Mouse (Mus musculus): ENCODE measurements at regions not wholly inside any gene's neighbourhood (a gene's known extent, or its start where the extent isn't known, plus 50 kb on each side); places are given as distances from the start of the nearest gene placed in this dataset.

DNA sequence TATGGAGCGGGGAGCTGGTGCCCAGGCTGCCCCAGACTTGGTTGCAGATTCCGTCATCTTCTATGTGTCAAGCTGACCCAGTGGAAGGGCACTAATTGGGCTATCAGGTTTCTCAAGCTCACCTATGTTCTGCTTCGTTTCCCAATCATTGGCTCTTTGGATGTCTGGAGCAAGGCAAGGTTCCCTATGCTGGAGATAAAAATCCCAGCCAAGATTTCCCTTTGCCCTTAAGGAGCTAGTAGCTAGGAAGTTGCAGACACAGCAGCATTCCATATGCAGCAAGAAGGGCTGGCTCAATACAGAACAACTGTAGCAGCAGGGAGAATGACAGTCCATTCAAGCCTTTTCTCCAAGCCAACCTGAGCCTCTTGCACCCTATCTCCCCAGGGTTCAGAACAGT lies 159.2 kb upstream of the Zfp706 start:
- no peak overlapping the region for H3K4me3 ChIP-seq (ENCODE audit: insufficient read depth, low read depth, low read length)
- no peak for TF ChIP-seq CTCF (IDR thresholded peaks at IDR 0.05; ENCODE audit: insufficient read depth, low read depth, low read length)
- TF ChIP-seq POLR2A (IDR thresholded peaks at IDR 0.05; ENCODE audit: insufficient read depth, low read depth, low read length), result no peak
- peaks cover 7% of the 10 kb centered on the region; the same call in 1 of the 2 replicates for H3K4me1 ChIP-seq (ENCODE audit: control insufficient read depth, insufficient read depth, low read length)
- no peak overlapping the region for H3K27ac ChIP-seq (ENCODE audit: insufficient read depth, low read depth, low read length)
- WGBS, result 97% methylated on average over 3 of the region's 3 CpGs

DNA sequence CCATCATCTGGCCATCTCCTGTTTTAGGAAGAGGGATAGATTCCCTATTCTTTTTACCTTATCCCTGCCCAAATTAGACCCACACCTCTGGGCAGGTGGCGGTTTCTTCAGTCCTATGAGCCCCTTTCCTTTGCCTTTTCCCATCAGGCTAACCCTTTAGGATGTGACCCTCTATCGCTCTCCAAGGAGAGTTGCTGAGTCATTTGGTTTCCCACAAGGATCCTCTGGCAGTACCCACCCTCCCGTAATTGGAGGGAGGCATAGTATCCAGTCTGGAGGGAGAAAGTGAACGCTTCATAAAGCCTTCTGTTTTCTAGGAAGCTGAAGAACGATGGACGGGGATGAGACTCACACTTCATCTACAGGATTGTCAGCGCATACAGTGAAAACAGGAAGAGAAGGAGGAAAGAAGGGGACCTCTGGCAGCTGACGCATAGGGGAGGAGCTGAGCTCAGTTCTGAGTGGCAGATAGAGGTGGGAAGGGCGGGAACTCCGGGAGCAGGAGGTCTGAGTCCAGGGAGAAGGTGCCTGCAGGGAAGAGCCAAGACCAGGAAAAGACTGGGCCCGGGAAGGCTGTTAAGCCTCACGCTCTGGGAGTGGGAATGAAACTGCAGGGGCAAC lies 158.4 kb upstream of the Zfp706 start:
- H3K27ac ChIP-seq (ENCODE audit: insufficient read depth, low read depth, low read length), result no peak overlapping the region
- TF ChIP-seq CTCF (IDR thresholded peaks at IDR 0.05; ENCODE audit: insufficient read depth, low read depth, low read length) (no peak), POLR2A (IDR thresholded peaks at IDR 0.05; ENCODE audit: insufficient read depth, low read depth, low read length) (no peak)
- WGBS, result 39% methylated on average over 12 of the region's 12 CpGs
- H3K4me3 ChIP-seq (ENCODE audit: insufficient read depth, low read depth, low read length), result no peak overlapping the region
- peaks cover 7% of the 10 kb centered on the region; the same call in 1 of the 2 replicates for H3K4me1 ChIP-seq (ENCODE audit: control insufficient read depth, insufficient read depth, low read length)

DNA sequence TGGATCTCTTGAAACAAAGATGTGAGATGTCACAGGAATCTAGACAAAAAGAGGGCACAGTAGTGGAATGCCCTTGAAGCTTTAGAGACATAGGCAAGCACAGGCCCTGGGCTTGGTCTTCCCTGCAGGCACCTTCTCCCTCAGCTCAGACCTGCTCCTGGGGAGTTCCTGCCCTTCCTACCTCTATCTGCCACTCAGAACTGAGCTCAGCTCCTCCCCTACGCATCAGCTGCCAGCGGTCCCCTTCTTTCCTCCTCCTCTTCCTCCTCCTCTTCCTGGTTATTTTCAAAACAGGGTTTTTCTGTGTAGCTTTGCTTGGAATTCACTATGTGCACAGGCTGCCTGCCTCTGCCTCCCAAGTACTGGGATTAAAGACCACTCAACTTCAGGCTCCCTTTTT lies 157.6 kb upstream of the Zfp706 start:
- TF ChIP-seq CTCF (IDR thresholded peaks at IDR 0.05; ENCODE audit: insufficient read depth, low read depth, low read length) (no peak), POLR2A (IDR thresholded peaks at IDR 0.05; ENCODE audit: insufficient read depth, low read depth, low read length) (no peak)
- H3K27ac ChIP-seq (ENCODE audit: insufficient read depth, low read depth, low read length), result no peak overlapping the region

DNA sequence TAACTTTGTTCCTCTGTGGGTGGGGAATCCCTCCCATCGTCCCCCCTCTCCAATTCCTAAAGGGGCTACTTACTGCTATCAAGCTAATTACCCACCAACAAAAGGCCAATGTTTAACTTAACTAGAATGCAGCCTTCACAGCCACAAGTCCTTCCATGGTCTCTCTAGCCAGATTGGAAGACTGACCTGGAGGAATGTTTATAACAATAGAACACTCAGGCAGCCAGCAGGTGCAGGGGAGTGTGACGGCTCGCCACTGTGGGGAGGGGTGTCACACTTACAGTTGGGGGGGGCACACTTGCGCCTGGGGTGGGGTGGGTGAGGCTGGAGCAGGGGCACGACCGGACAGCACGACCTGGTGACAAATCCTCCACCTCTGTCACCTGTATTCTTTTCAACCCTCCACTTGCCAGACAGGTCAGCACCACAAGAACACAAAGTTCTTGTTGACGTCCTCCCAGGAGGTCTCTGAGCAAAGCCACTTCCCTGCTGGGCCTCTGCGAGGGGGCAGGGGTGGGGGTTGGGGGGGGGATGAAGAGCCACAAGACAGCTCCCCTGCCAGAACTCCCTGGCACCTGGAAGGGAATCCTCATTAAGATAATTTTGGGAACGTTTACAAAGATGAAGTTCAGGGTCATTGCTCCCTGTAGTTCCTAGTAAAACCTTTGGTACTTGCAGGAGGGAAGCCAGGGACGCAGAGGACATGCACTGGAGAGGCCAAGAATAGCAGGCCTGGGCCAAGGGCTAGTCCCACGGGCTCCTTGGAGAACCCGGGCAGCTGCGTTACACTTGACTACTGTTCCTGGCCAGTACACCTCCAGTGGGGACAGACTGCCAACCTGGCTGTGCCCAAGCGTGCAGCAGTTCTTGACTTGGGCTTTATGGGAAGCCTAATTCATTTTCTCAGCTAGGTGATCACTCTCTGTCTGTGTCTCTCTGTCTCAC lies 156.9 kb upstream of the Zfp706 start:
- TF ChIP-seq CTCF (IDR thresholded peaks at IDR 0.05; ENCODE audit: insufficient read depth, low read depth, low read length), result no peak
- no peak for TF ChIP-seq POLR2A (IDR thresholded peaks at IDR 0.05; ENCODE audit: insufficient read depth, low read depth, low read length)
- no peak overlapping the region for H3K27ac ChIP-seq (ENCODE audit: insufficient read depth, low read depth, low read length)
- 44% methylated on average over 15 of the region's 15 CpGs for WGBS
- H3K4me1 ChIP-seq (ENCODE audit: control insufficient read depth, insufficient read depth, low read length), result peaks cover 8% of the 10 kb centered on the region
- H3K4me3 ChIP-seq (ENCODE audit: insufficient read depth, low read depth, low read length), result no peak overlapping the region

More for the DNA sequence above, 157.6 kb upstream of the Zfp706 start:
- Histone ChIP-seq H3K4me3 (ENCODE audit: insufficient read depth, low read depth, low read length) (no peak overlapping the region), H3K4me1 (ENCODE audit: control insufficient read depth, insufficient read depth, low read length) (peaks cover 7% of the 10 kb centered on the region; the same call in 1 of the 2 replicates)
- WGBS, result 67% methylated on average over 2 of the region's 2 CpGs

DNA sequence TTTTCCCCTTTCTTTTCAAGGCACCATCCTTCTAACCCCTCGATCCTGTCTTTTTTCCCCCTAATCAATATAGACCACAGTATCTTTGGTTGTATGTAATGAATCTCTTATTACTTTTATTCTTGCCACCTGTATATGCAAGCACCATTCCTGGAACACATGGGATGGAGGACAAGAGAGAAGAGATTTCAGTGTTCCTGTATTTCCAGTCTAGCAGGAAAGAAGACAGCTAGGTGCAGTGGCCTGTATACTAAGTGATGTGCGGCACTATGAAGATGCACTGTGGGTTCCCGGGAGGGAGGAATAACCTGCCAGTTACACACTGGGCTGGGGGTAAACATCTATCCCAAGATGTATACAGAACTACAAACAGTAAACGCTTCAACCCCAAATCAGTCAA lies 152.4 kb upstream of the Zfp706 start:
- TF ChIP-seq POLR2A (IDR thresholded peaks at IDR 0.05; ENCODE audit: insufficient read depth, low read depth, low read length), result no peak
- no peak for TF ChIP-seq CTCF (IDR thresholded peaks at IDR 0.05; ENCODE audit: insufficient read depth, low read depth, low read length)
- Histone ChIP-seq H3K4me1 (ENCODE audit: control insufficient read depth, insufficient read depth, low read length) (peaks cover 5% of the 10 kb centered on the region), H3K27ac (ENCODE audit: insufficient read depth, low read depth, low read length) (no peak overlapping the region), H3K4me3 (ENCODE audit: insufficient read depth, low read depth, low read length) (no peak overlapping the region)
- WGBS, result 84% methylated on average over 4 of the region's 4 CpGs

DNA sequence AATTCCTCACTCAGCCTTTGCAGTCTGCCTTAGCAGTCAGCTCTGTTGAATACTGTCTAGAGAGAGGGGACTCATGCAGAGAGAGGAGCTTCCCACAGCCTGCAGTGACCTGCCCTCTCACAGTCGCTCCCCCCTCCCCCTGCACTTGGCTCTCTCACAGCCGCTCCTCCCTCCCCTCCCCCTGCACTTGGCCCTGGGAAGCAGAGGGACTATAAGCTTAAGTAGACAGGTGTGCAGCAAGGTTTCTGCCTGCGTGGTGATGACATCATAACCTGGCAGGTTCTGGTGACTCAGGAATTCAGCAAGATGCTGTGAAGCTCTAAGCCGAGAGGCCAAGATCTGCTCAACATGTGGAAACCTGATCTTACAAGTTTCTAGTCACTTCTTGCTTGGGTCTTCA lies 151.8 kb upstream of the Zfp706 start:
- Histone ChIP-seq H3K27ac (ENCODE audit: insufficient read depth, low read depth, low read length) (peak overlapping the region; percentile 25; the same call in 1 of the 2 replicates), H3K4me3 (ENCODE audit: insufficient read depth, low read depth, low read length) (no peak overlapping the region), H3K4me1 (ENCODE audit: control insufficient read depth, insufficient read depth, low read length) (peaks cover 5% of the 10 kb centered on the region)
- WGBS, result 25% methylated on average over 4 of the region's 4 CpGs
- no peak for TF ChIP-seq POLR2A (IDR thresholded peaks at IDR 0.05; ENCODE audit: insufficient read depth, low read depth, low read length)
- TF ChIP-seq CTCF (IDR thresholded peaks at IDR 0.05; ENCODE audit: insufficient read depth, low read depth, low read length), result no peak

DNA sequence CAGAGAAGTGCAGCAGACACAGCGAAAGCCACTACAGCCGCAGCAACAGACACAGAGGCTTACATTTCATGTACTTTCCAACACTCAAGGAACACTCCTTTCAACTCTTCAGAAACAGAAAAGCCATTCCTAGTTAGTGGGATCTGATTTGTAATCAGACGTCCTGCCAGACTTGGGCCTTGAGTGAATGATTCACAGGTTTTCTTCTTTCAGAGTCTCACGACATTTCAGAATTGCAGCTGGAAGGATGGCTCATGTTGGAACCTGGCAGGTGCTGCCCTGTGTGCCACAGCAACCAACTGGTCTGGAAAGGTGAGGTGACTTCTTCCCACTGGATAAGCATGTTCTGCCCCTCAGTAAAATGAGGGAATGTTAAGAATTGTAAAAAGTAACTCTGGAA lies 149.8 kb upstream of the Zfp706 start:
- H3K27ac ChIP-seq (ENCODE audit: insufficient read depth, low read depth, low read length), result no peak overlapping the region
- no peak overlapping the region for H3K4me3 ChIP-seq (ENCODE audit: insufficient read depth, low read depth, low read length)
- WGBS, result 74% methylated on average over 4 of the region's 4 CpGs
- H3K4me1 ChIP-seq (ENCODE audit: control insufficient read depth, insufficient read depth, low read length), result peaks cover 5% of the 10 kb centered on the region
- TF ChIP-seq POLR2A (IDR thresholded peaks at IDR 0.05; ENCODE audit: insufficient read depth, low read depth, low read length) (no peak), CTCF (IDR thresholded peaks at IDR 0.05; ENCODE audit: insufficient read depth, low read depth, low read length) (no peak)

DNA sequence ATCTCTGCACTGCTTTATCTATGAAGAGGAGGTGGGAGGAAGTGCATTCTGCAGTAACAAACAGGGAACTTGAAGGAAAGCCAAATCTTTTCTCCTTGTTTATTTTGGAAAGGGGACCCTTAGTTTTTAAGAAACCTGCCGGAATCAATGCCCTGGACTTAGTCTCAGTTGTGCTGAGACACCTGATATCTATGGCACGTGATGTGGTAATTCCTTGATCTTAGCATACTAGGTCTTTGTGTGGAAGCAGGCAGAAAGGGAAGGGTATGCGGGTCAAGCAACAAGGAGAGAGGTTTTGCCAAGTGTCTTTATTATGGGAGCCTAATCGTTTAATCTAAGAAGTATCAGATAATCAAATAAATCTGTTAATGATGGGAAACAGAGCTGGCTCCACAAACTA lies 147.4 kb upstream of the Zfp706 start:
- H3K4me1 ChIP-seq (ENCODE audit: control insufficient read depth, insufficient read depth, low read length), result peaks cover 5% of the 10 kb centered on the region
- WGBS, result 90% methylated on average over 4 of the region's 4 CpGs
- no peak overlapping the region for H3K4me3 ChIP-seq (ENCODE audit: insufficient read depth, low read depth, low read length)
- no peak overlapping the region for H3K27ac ChIP-seq (ENCODE audit: insufficient read depth, low read depth, low read length)
- TF ChIP-seq POLR2A (IDR thresholded peaks at IDR 0.05; ENCODE audit: insufficient read depth, low read depth, low read length), result no peak
- no peak for TF ChIP-seq CTCF (IDR thresholded peaks at IDR 0.05; ENCODE audit: insufficient read depth, low read depth, low read length)

DNA sequence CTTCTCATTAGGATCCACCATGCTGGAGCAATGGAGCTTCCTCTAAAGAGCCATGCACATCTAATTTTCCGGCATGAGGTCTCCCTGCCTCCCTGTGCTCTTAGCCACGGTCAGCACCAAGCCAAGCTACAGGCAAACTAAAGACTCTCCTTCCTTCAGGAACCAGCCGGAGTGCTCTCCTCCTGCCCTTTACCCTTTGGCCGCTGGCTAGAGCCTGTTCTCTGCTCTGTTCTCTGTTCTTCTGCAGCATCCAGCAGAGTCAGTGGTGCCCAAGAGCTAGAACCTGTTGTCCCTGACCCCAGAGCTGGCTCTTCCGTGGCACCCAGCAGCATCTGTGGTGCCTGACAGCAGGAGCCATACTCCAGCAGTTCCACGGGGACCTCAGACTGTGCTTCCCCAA lies 145.6 kb upstream of the Zfp706 start:
- 90% methylated on average over 6 of the region's 6 CpGs for WGBS
- Histone ChIP-seq H3K4me1 (ENCODE audit: control insufficient read depth, insufficient read depth, low read length) (no peaks in the 10 kb centered on the region), H3K4me3 (ENCODE audit: insufficient read depth, low read depth, low read length) (no peak overlapping the region), H3K27ac (ENCODE audit: insufficient read depth, low read depth, low read length) (no peak overlapping the region)
- TF ChIP-seq POLR2A (IDR thresholded peaks at IDR 0.05; ENCODE audit: insufficient read depth, low read depth, low read length), result no peak
- no peak for TF ChIP-seq CTCF (IDR thresholded peaks at IDR 0.05; ENCODE audit: insufficient read depth, low read depth, low read length)

Measured in olfactory bulb, adult 2 months (tissue).